23 mouse cellular contexts compared by ENCODE assay signal in the genomic region with DNA sequence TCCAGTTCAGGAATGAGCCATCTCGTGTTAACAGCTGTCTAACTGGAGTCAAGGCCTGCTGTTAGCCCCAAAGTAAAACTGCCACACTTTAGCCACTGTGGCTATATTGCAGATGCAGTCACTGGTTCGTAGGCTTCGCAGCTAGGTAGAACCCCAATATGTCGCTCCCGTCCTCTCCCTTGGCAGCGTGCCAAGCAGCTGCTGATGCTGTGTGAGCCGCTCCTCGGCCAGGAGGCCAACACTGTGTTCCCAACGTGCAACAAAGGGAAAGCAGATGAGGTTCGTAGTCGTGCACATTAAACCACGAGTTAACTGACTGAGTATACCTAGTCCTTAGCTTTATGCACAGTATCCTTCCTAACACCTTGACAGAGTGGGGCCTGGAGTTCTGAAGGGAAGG. TPM values are rescaled to one million over a fixed set of nuclear protein-coding genes. Genes with fewer than 3 reads are reported as not detected.
DNase-seq lines count a peak whose midpoint lies in the region; ATAC-seq and TF ChIP-seq lines count a peak whose summit lies in the region.
"Had no signal": no experiment of that assay in that cellular context is flagged by ENCODE, and none has a peak within 500 bp of the region (broad histone marks: within the 10 kb centered on the region; RNA-seq: fewer than 3 reads in every experiment).

No protein-coding gene starts in this region.

- H3K27me3 ChIP-seq in forebrain, embryonic 16.5 days (replicated peaks; ENCODE audit: control insufficient read depth, insufficient read depth, low read length), result no peaks in the 10 kb centered on the region
- no peaks in the 10 kb centered on the region for H3K27me3 ChIP-seq in forebrain, postnatal 0 days (ENCODE audit: insufficient read depth, low read length)
- H3K27me3 ChIP-seq in intestine, embryonic 15.5 days (replicated peaks), result no peaks in the 10 kb centered on the region
- H3K27me3 ChIP-seq in intestine, embryonic 16.5 days (replicated peaks; ENCODE audit: control insufficient read depth, insufficient read depth, low read length), result no peaks in the 10 kb centered on the region
- H3K27me3 ChIP-seq in lung, embryonic 15.5 days, result no peaks in the 10 kb centered on the region
- no peaks in the 10 kb centered on the region for H3K27me3 ChIP-seq in limb, embryonic 14.5 days (ENCODE audit: control insufficient read depth, insufficient read depth, low read length)
- H3K27me3 ChIP-seq: CH12.LX; heart, embryonic 15.5 days; hindbrain, embryonic 13.5 days; kidney, embryonic 15.5 days; limb, embryonic 15.5 days; midbrain, embryonic 12.5 days; neural tube, embryonic 12.5 days had no signal

- H3K4me2 ChIP-seq in forebrain, embryonic 16.5 days (ENCODE audit: low read length), result no peak overlapping the region
- H3K4me2 ChIP-seq in forebrain, postnatal 0 days (ENCODE audit: low read depth), result no peak overlapping the region
- H3K4me2 ChIP-seq in intestine, embryonic 15.5 days (replicated peaks), result no peak overlapping the region
- no peak overlapping the region for H3K4me2 ChIP-seq in intestine, embryonic 16.5 days (ENCODE audit: low read depth, low read length)
- no peak overlapping the region for H3K4me2 ChIP-seq in lung, embryonic 15.5 days
- no peak overlapping the region for H3K4me2 ChIP-seq in limb, embryonic 14.5 days (replicated peaks; ENCODE audit: low read depth, low read length, severe bottlenecking)
- H3K4me2 ChIP-seq: heart, embryonic 15.5 days; hindbrain, embryonic 13.5 days; kidney, embryonic 15.5 days; limb, embryonic 15.5 days; midbrain, embryonic 12.5 days; neural tube, embryonic 12.5 days had no signal

- H3K4me3 ChIP-seq in forebrain, embryonic 16.5 days (replicated peaks; ENCODE audit: low read length), result no peak overlapping the region
- H3K4me3 ChIP-seq in forebrain, postnatal 0 days (ENCODE audit: low read depth, low read length), result no peak overlapping the region
- no peak overlapping the region for H3K4me3 ChIP-seq in intestine, embryonic 15.5 days (replicated peaks)
- no peak overlapping the region for H3K4me3 ChIP-seq in intestine, embryonic 16.5 days (ENCODE audit: low read length)
- no peak overlapping the region for H3K4me3 ChIP-seq in lung, embryonic 15.5 days
- no peak overlapping the region for H3K4me3 ChIP-seq in limb, embryonic 14.5 days (replicated peaks; ENCODE audit: low read length)
- H3K4me3 ChIP-seq: heart, embryonic 15.5 days; hindbrain, embryonic 13.5 days; kidney, embryonic 15.5 days; limb, embryonic 15.5 days; midbrain, embryonic 12.5 days; neural tube, embryonic 12.5 days had no signal

- H3K9ac ChIP-seq in forebrain, embryonic 16.5 days (replicated peaks; ENCODE audit: low read depth, low read length), result no peak overlapping the region
- no peak overlapping the region for H3K9ac ChIP-seq in forebrain, postnatal 0 days
- no peak overlapping the region for H3K9ac ChIP-seq in intestine, embryonic 15.5 days
- H3K9ac ChIP-seq in intestine, embryonic 16.5 days (ENCODE audit: low read depth, low read length), result no peak overlapping the region
- H3K9ac ChIP-seq in lung, embryonic 15.5 days, result no peak overlapping the region
- H3K9ac ChIP-seq in limb, embryonic 14.5 days (ENCODE audit: low read depth, low read length, severe bottlenecking), result no peak overlapping the region
- H3K9ac ChIP-seq: heart, embryonic 15.5 days; hindbrain, embryonic 13.5 days; kidney, embryonic 15.5 days; limb, embryonic 15.5 days; liver, embryonic 14.5 days; midbrain, embryonic 12.5 days; neural tube, embryonic 12.5 days had no signal

- H3K4me1 ChIP-seq in forebrain, embryonic 16.5 days (replicated peaks; ENCODE audit: control insufficient read depth, insufficient read depth, low read length), result no peaks in the 10 kb centered on the region
- H3K4me1 ChIP-seq in forebrain, postnatal 0 days (ENCODE audit: insufficient read depth), result no peaks in the 10 kb centered on the region
- no peaks in the 10 kb centered on the region for H3K4me1 ChIP-seq in intestine, embryonic 15.5 days (replicated peaks)
- H3K4me1 ChIP-seq in intestine, embryonic 16.5 days (ENCODE audit: control insufficient read depth, insufficient read depth, low read length), result no peaks in the 10 kb centered on the region
- H3K4me1 ChIP-seq in lung, embryonic 15.5 days, result no peaks in the 10 kb centered on the region
- H3K4me1 ChIP-seq in limb, embryonic 14.5 days (ENCODE audit: control insufficient read depth, insufficient read depth, low read length), result no peaks in the 10 kb centered on the region
- H3K4me1 ChIP-seq: heart, embryonic 15.5 days; hindbrain, embryonic 13.5 days; kidney, embryonic 15.5 days; limb, embryonic 15.5 days; midbrain, embryonic 12.5 days; neural tube, embryonic 12.5 days had no signal

- TF ChIP-seq CTCF in forebrain, postnatal 0 days (IDR thresholded peaks at IDR 0.05; ENCODE audit: low read depth), result no peak

- H3K27ac ChIP-seq in forebrain, embryonic 16.5 days (ENCODE audit: low read length), result no peak overlapping the region
- no peak overlapping the region for H3K27ac ChIP-seq in forebrain, postnatal 0 days (ENCODE audit: low read depth, low read length)
- no peak overlapping the region for H3K27ac ChIP-seq in intestine, embryonic 15.5 days
- no peak overlapping the region for H3K27ac ChIP-seq in intestine, embryonic 16.5 days (ENCODE audit: low read length)
- no peak overlapping the region for H3K27ac ChIP-seq in lung, embryonic 15.5 days
- H3K27ac ChIP-seq in limb, embryonic 14.5 days (replicated peaks; ENCODE audit: low read depth, low read length), result no peak overlapping the region
- H3K27ac ChIP-seq: heart, embryonic 15.5 days; hindbrain, embryonic 13.5 days; kidney, embryonic 15.5 days; limb, embryonic 15.5 days; liver, embryonic 14.5 days; midbrain, embryonic 12.5 days; neural tube, embryonic 12.5 days had no signal

- peak; percentile 50; the same call in 1 of the 2 replicates for ATAC-seq in forebrain, embryonic 16.5 days
- ATAC-seq in forebrain, postnatal 0 days, result no peak
- peak; percentile 45; the same call in 1 of the 2 replicates for ATAC-seq in intestine, embryonic 15.5 days
- ATAC-seq in intestine, embryonic 16.5 days, result no peak
- ATAC-seq in lung, embryonic 15.5 days (ENCODE audit: borderline replicate concordance, extremely low read depth, low FRiP score, low TSS enrichment), result peak; percentile 40; the same call in 1 of the 2 replicates
- peak; percentile 58; the same call in 1 of the 2 replicates for ATAC-seq in limb, embryonic 14.5 days (ENCODE audit: low FRiP score, low read depth)

- no peak for DNase-seq in forebrain, postnatal 0 days
- no peak for DNase-seq in lung, postnatal 14 days
- DNase-seq in limb, embryonic 14.5 days (ENCODE audit: low spot score), result peak; percentile 25
- no peak for DNase-seq in layer of hippocampus, adult 8-10 months (ENCODE audit: low spot score in 2 of 2)
- DNase-seq: adrenal gland, adult 2 months; B cell, adult 2 months; cerebellum, adult 11-12 months; cerebellum, postnatal 10 days; heart, postnatal 36 days; thymus, postnatal 14 days had no signal

- WGBS in forebrain, embryonic 16.5 days, result 57% methylated on average over 12 of the region's 12 CpGs
- WGBS in forebrain, postnatal 0 days, result 61% methylated on average over 12 of the region's 12 CpGs
- 59% methylated on average over 12 of the region's 12 CpGs for WGBS in intestine, embryonic 15.5 days
- 70% methylated on average over 12 of the region's 12 CpGs for WGBS in intestine, embryonic 16.5 days
- WGBS in lung, embryonic 15.5 days, result 57% methylated on average over 12 of the region's 12 CpGs
- WGBS in limb, embryonic 14.5 days, result 57% methylated on average over 12 of the region's 12 CpGs

- H3K9me3 ChIP-seq in forebrain, embryonic 16.5 days (ENCODE audit: control insufficient read depth, low read length), result no peaks in the 10 kb centered on the region
- no peaks in the 10 kb centered on the region for H3K9me3 ChIP-seq in forebrain, postnatal 0 days (ENCODE audit: low read length)
- H3K9me3 ChIP-seq in intestine, embryonic 15.5 days, result no peaks in the 10 kb centered on the region
- no peaks in the 10 kb centered on the region for H3K9me3 ChIP-seq in intestine, embryonic 16.5 days (ENCODE audit: control insufficient read depth, low read length)
- no peaks in the 10 kb centered on the region for H3K9me3 ChIP-seq in lung, embryonic 15.5 days
- H3K9me3 ChIP-seq in limb, embryonic 14.5 days (ENCODE audit: control insufficient read depth, low read length), result no peaks in the 10 kb centered on the region
- H3K9me3 ChIP-seq: heart, embryonic 15.5 days; hindbrain, embryonic 13.5 days; kidney, embryonic 15.5 days; limb, embryonic 15.5 days; midbrain, embryonic 12.5 days; neural tube, embryonic 12.5 days had no signal

- no peak for TF ChIP-seq POLR2A in limb, embryonic 14.5 days (IDR thresholded peaks at IDR 0.05; ENCODE audit: borderline replicate concordance, extremely low read depth, insufficient read depth, insufficient read length)

- no peaks in the 10 kb centered on the region for H3K36me3 ChIP-seq in forebrain, embryonic 16.5 days (ENCODE audit: control insufficient read depth, insufficient read depth)
- no peaks in the 10 kb centered on the region for H3K36me3 ChIP-seq in forebrain, postnatal 0 days (ENCODE audit: insufficient read depth)
- peaks cover 12% of the 10 kb centered on the region for H3K36me3 ChIP-seq in intestine, embryonic 15.5 days
- H3K36me3 ChIP-seq in intestine, embryonic 16.5 days (ENCODE audit: control insufficient read depth, insufficient read depth, low read length), result peaks cover 9% of the 10 kb centered on the region
- peaks cover 52% of the 10 kb centered on the region for H3K36me3 ChIP-seq in lung, embryonic 15.5 days
- peaks cover 33% of the 10 kb centered on the region for H3K36me3 ChIP-seq in limb, embryonic 14.5 days (ENCODE audit: control insufficient read depth, insufficient read depth, low read length)
- H3K36me3 ChIP-seq: hindbrain, embryonic 13.5 days had no signal

RNA-seq across cellular contexts. Expression of a gene that starts 8.4 kb away (rescaled TPM):
- polyA plus RNA-seq in forebrain, embryonic 16.5 days (2015; fragmentation: Nextera tagmentation; extraction: Ambion mirVana), result 2.1 and 3.4 TPM in 2 replicates
- total RNA-seq in forebrain, postnatal 0 days (2014; rRNA removed), result 3.1 and 3.2 TPM in 2 replicates
- 4.9 and 5.1 TPM in 2 replicates for polyA plus RNA-seq in forebrain, postnatal 0 days (2015; fragmentation: Nextera tagmentation; extraction: Ambion mirVana)
- 7.1 and 8.9 TPM in 2 replicates for polyA plus RNA-seq in intestine, embryonic 15.5 days (2015; fragmentation: Nextera tagmentation; extraction: Ambion mirVana)
- polyA plus RNA-seq in intestine, embryonic 16.5 days (2015; fragmentation: Nextera tagmentation; extraction: Ambion mirVana), result 8.8 and 9.1 TPM in 2 replicates
- 7.6 TPM in 2 replicates for polyA plus RNA-seq in lung, embryonic 15.5 days (2015; fragmentation: Nextera tagmentation; extraction: Ambion mirVana)
- 11.6 and 12.2 TPM in 2 replicates for polyA plus RNA-seq in limb, embryonic 14.5 days (2012; rRNA removed)
- 16.8 and 24.9 TPM in 2 replicates for polyA plus RNA-seq in limb, embryonic 14.5 days (2014; fragmentation: Nextera tagmentation; extraction: Ambion mirVana)
- total RNA-seq in layer of hippocampus, adult 8-10 months (2022), result 1 to 10 TPM; 4.7 to 8.7 (median 6.1) TPM
- total RNA-seq: megakaryocyte, adult 5-6 weeks had no signal

RNA-seq across cellular contexts. Expression of a gene that starts 34.9 kb away (rescaled TPM):
- polyA plus RNA-seq in forebrain, embryonic 16.5 days (2015; fragmentation: Nextera tagmentation; extraction: Ambion mirVana), result 1.3 and 2.1 TPM in 2 replicates
- 2.6 and 3.6 TPM in 2 replicates for total RNA-seq in forebrain, postnatal 0 days (2014; rRNA removed)
- polyA plus RNA-seq in forebrain, postnatal 0 days (2015; fragmentation: Nextera tagmentation; extraction: Ambion mirVana), result 1.8 and 2.3 TPM in 2 replicates
- polyA plus RNA-seq in intestine, embryonic 15.5 days (2015; fragmentation: Nextera tagmentation; extraction: Ambion mirVana), result 0.93 and 1.1 TPM in 2 replicates
- polyA plus RNA-seq in intestine, embryonic 16.5 days (2015; fragmentation: Nextera tagmentation; extraction: Ambion mirVana), result 1.2 and 1.7 TPM in 2 replicates
- 1.2 and 1.3 TPM in 2 replicates for polyA plus RNA-seq in lung, embryonic 15.5 days (2015; fragmentation: Nextera tagmentation; extraction: Ambion mirVana)
- 2.7 and 3.5 TPM in 2 replicates for polyA plus RNA-seq in limb, embryonic 14.5 days (2012; rRNA removed)
- 3.3 and 3.8 TPM in 2 replicates for polyA plus RNA-seq in limb, embryonic 14.5 days (2014; fragmentation: Nextera tagmentation; extraction: Ambion mirVana)
- total RNA-seq in layer of hippocampus, adult 8-10 months (2022), result 1 to 10 TPM; 3.0 to 5.1 (median 3.6) TPM
- total RNA-seq: megakaryocyte, adult 5-6 weeks had no signal

Comparison
In these comparisons a context has a peak if more than half of its experiments do, and no peak if none do; other contexts are left out.
1. ATAC-seq: peak in forebrain, embryonic 16.5 days (single experiment), intestine, embryonic 15.5 days (single experiment), lung, embryonic 15.5 days (single experiment) and limb, embryonic 14.5 days (single experiment); none in forebrain, postnatal 0 days (single experiment) and intestine, embryonic 16.5 days (single experiment).